Mouse (Mus musculus) embryonic facial prominence, embryonic 14.5 days (tissue): ENCODE data around the gene Cyp2b10. TPM values are rescaled to one million over a fixed set of nuclear protein-coding genes. Genes with fewer than 3 reads are reported as not detected.
"Not testable (repeated sequence)": the region's sequence is repeated elsewhere in the genome, so short reads cannot be mapped to it uniquely, and the experiment has no call there.

Source experiments
- ATAC-seq: fragments of 200-750 bp; cut with Nextera tagmentation; 2 replicates; pipeline ENCODE4 v1.8.0; 2017; ENCODE audit warnings: low read depth, moderate number of reproducible peaks, moderate TSS enrichment
- DNase-seq: peaks from one replicate; pipeline ENCODE4 v3.0.0-alpha.2; 2015; ENCODE audit warnings: low spot score
- H3K27ac ChIP-seq: fragments of 300-500 bp; sonication (generic); replicated peaks from 2 replicates; pipeline ENCODE4 v1.5.1; 2014; ENCODE audit warnings: low read depth, mild to moderate bottlenecking, low read length, moderate library complexity
- H3K27me3 ChIP-seq: fragments of 300-500 bp; sonication (generic); replicated peaks from 2 replicates; pipeline ENCODE4 v1.6.1; 2014; ENCODE audit warnings: low read length; ENCODE audit not compliant: control insufficient read depth, insufficient read depth
- H3K36me3 ChIP-seq: fragments of 300-500 bp; sonication (generic); 2 replicates; pipeline ENCODE4 v1.6.1; 2014; ENCODE audit warnings: low read length, mixed read lengths; ENCODE audit not compliant: control insufficient read depth, insufficient read depth
- H3K4me1 ChIP-seq: fragments of 300-500 bp; sonication (generic); 2 replicates; pipeline ENCODE4 v1.6.1; 2014; ENCODE audit warnings: antibody characterized with exemption, low read length; ENCODE audit not compliant: control insufficient read depth, insufficient read depth
- H3K4me2 ChIP-seq: fragments of 300-500 bp; sonication (generic); 2 replicates; pipeline ENCODE4 v1.6.1; 2014; ENCODE audit warnings: low read depth, mild to moderate bottlenecking, low read length, moderate library complexity, mixed read lengths
- H3K4me3 ChIP-seq: fragments of 300-500 bp; sonication (generic); 2 replicates; pipeline ENCODE4 v1.5.1; 2014; ENCODE audit warnings: low read depth, mild to moderate bottlenecking, low read length
- H3K9ac ChIP-seq: fragments of 300-500 bp; sonication (generic); 2 replicates; pipeline ENCODE4 v1.6.1; 2014; ENCODE audit warnings: low read depth, mild to moderate bottlenecking, low read length, moderate library complexity, mixed read lengths
- H3K9me3 ChIP-seq: fragments of 300-500 bp; sonication (generic); 2 replicates; pipeline ENCODE4 v1.6.1; 2016; ENCODE audit warnings: low read length; ENCODE audit not compliant: control insufficient read depth
- WGBS: fragments of 180-500 bp; shearing (Covaris S2); extraction: QIAGEN DNeasy Blood & Tissue Kit; methylation state at CpG from one replicate; pipeline ENCODE4 v1.1.7; 2014; 5-methylcytosine and 5-hydroxymethylcytosine counted together
- polyA plus RNA-seq: library from polyadenylated mRNA; unstranded; fragments of >200 nt; fragmentation: Nextera tagmentation; extraction: Ambion mirVana; gene quantifications from 2 replicates; pipeline ENCODE4 v1.2.1, GENCODE M21; 2014

Gene Cyp2b10
- polyA plus RNA-seq, 1 experiment from 2014 or later, result not detected

DNA sequence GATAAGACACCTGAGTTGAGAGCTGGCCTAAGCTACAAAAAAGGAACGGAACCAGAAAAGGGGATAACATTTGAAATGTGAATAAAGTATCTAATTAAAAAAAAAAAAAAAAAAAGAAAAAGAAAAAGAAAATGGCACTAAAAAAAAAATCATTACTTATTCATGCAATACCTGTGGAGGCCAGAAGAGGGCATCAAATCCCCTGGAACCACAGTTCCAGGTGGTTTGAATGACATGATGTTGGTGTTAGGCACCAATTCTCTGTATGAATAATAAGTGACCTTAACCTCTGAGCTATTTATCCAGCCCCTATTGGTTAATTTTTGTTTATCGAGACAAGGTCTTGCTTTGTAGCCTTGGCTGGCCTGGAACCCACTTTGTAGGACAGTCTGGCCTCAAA is 27.6 kb upstream of the Cyp2b10 start:
- no peak overlapping the region for H3K4me2 ChIP-seq
- ATAC-seq (no peak), DNase-seq (no peak)
- H3K36me3 ChIP-seq, result no peaks in the 10 kb centered on the region
- no peaks in the 10 kb centered on the region for H3K27me3 ChIP-seq
- H3K9me3 ChIP-seq, result 0 out of 2 replicates have a peak, but pooled peaks cover 5% of the 10 kb centered on the region
- H3K4me1 ChIP-seq, result no peaks in the 10 kb centered on the region
- H3K4me3 ChIP-seq, result no peak overlapping the region
- no peak overlapping the region for H3K9ac ChIP-seq
- no peak overlapping the region for H3K27ac ChIP-seq
- 83% methylated on average over 2 of the region's 2 CpGs for WGBS

GRCm38 (mm10) chr7:25872624-25873023 is 24.8 kb upstream of the Cyp2b10 start:
- H3K27me3 ChIP-seq, result no peaks in the 10 kb centered on the region
- H3K4me3 ChIP-seq, result no peak overlapping the region
- no peak overlapping the region for H3K9ac ChIP-seq
- no peaks in the 10 kb centered on the region for H3K4me1 ChIP-seq
- H3K36me3 ChIP-seq, result no peaks in the 10 kb centered on the region
- H3K9me3 ChIP-seq, result 0 out of 2 replicates have a peak, but pooled peaks cover 5% of the 10 kb centered on the region
- no peak for DNase-seq
- H3K27ac ChIP-seq, result no peak overlapping the region
- no peak overlapping the region for H3K4me2 ChIP-seq
- ATAC-seq, result no peak

DNA sequence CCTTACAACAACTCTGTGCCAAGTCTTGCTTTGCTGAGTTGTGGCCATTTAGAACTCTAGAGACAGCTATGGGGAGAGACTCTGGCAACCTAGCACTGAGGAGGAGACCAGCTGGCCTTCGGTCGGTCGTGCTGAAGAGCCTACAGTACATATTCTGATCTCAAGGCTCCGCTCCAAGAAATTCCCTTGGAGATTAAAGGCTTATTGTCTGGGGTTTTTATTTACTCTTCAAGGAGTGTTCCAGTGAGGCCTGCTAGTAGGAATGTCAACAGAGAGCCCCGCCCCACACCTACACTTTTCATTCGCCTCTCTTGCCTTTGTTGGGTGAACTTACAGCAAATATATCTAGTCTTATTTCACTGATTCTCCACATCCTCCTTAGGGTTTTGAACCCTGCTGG is 18.7 kb upstream of the Cyp2b10 start:
- Histone ChIP-seq H3K27me3 (no peaks in the 10 kb centered on the region), H3K4me1 (no peaks in the 10 kb centered on the region), H3K9ac (no peak overlapping the region), H3K27ac (no peak overlapping the region), H3K9me3 (no peaks in the 10 kb centered on the region), H3K4me3 (no peak overlapping the region), H3K4me2 (no peak overlapping the region), H3K36me3 (no peaks in the 10 kb centered on the region)
- peak; percentile 59 for DNase-seq
- 43% methylated on average over 6 of the region's 6 CpGs for WGBS
- 0 out of 2 replicates have a peak, but pooled peaks have one; percentile 30 for ATAC-seq

GRCm38 (mm10) chr7:25880721-25881120 is 16.7 kb upstream of the Cyp2b10 start:
- H3K27ac ChIP-seq, H3K4me1 ChIP-seq, H3K4me2 ChIP-seq, H3K4me3 ChIP-seq, H3K9ac ChIP-seq, H3K9me3 ChIP-seq, DNase-seq, H3K27me3 ChIP-seq, H3K36me3 ChIP-seq, ATAC-seq: not testable (repeated sequence)
- WGBS, result 11% methylated on average over 7 of the region's 7 CpGs

DNA sequence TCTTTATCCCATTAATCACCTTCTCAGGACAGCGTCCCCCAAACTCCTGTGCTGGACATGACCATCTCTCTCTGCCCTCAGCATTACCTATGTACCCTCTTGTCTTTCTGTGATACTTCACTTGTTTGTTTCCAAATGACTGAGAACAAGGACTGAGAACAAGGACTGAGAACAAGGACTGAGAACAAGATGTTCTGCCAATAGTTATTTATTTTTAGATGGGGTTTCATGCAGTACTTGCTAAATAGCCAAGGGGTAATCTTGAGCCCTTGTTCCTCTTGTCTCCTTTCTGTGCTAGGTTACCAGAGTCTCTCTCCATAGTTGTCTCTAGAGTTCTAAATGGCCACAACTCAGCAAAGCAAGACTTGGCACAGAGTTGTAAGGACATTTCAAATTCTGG is 13.1 kb upstream of the Cyp2b10 start:
- ATAC-seq, result no peak
- Histone ChIP-seq H3K27ac (no peak overlapping the region), H3K4me2 (no peak overlapping the region), H3K36me3 (no peaks in the 10 kb centered on the region), H3K9ac (no peak overlapping the region), H3K4me3 (no peak overlapping the region), H3K9me3 (no peaks in the 10 kb centered on the region), H3K27me3 (no peaks in the 10 kb centered on the region), H3K4me1 (no peaks in the 10 kb centered on the region)
- DNase-seq, result no peak
- 80% methylated on average over 1 of the region's 1 CpGs for WGBS

GRCm38 (mm10) chr7:25887758-25888157 is 9.7 kb upstream of the Cyp2b10 start:
- no peaks in the 10 kb centered on the region for H3K27me3 ChIP-seq
- H3K4me2 ChIP-seq, result no peak overlapping the region
- no peak for ATAC-seq
- no peak for DNase-seq
- no peaks in the 10 kb centered on the region for H3K9me3 ChIP-seq
- WGBS, result 83% methylated on average over 3 of the region's 3 CpGs
- no peak overlapping the region for H3K9ac ChIP-seq
- no peak overlapping the region for H3K4me3 ChIP-seq
- H3K27ac ChIP-seq, result no peak overlapping the region
- H3K36me3 ChIP-seq, result no peaks in the 10 kb centered on the region
- no peaks in the 10 kb centered on the region for H3K4me1 ChIP-seq

DNA sequence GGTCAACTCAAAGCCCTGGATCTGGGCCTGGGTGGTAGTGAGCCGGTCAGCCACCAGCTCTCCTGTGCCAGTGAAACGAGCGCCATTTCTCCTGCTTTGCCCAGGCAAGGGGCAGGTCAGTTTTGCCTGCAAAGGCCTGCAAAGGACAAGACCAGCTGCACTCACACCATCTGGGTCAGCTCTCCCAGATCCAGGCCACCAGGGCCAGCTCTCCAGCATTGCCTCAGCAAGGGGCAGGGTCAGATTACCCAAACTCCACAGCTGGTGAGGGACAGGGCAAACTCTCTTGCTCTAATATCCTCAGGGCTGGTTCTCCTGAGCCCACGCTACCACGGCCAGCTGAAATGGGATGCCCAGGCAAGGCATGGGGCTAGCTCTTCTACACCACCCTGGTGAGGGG is 4.3 kb upstream of the Cyp2b10 start:
- no peak overlapping the region for H3K4me3 ChIP-seq
- no peak overlapping the region for H3K9ac ChIP-seq
- ATAC-seq (no peak), DNase-seq (no peak)
- H3K4me2 ChIP-seq, result no peak overlapping the region
- H3K9me3 ChIP-seq, result no peaks in the 10 kb centered on the region
- H3K27me3 ChIP-seq, result no peaks in the 10 kb centered on the region
- no peaks in the 10 kb centered on the region for H3K4me1 ChIP-seq
- WGBS, result 69% methylated on average over 5 of the region's 5 CpGs
- H3K27ac ChIP-seq, result no peak overlapping the region
- no peaks in the 10 kb centered on the region for H3K36me3 ChIP-seq

DNA sequence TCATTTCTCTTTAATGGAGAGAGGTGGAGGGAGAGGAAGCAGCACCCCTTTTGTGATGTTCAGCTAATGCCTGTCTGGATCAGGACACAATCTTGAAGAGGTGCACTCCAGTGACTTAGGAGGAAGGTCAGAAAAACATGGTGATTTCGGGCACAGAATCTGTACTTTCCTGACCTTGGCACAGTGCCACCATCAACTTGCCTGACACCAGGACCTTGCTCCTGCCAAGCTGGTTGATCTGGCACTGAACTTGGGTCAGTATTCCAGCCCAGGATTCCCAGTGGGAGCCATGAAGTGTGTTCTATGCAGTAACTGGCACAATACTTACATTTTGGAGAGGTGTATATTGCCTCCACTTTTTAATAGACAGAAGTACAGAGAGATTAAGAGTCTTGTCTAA is 2.3 kb upstream of the Cyp2b10 start:
- H3K27ac ChIP-seq, result no peak overlapping the region
- no peak overlapping the region for H3K4me2 ChIP-seq
- DNase-seq (no peak), ATAC-seq (no peak)
- WGBS, result 60% methylated on average over 1 of the region's 1 CpGs
- no peak overlapping the region for H3K4me3 ChIP-seq
- H3K27me3 ChIP-seq, result no peaks in the 10 kb centered on the region
- H3K9ac ChIP-seq, result no peak overlapping the region
- no peaks in the 10 kb centered on the region for H3K4me1 ChIP-seq
- no peaks in the 10 kb centered on the region for H3K9me3 ChIP-seq
- no peaks in the 10 kb centered on the region for H3K36me3 ChIP-seq

DNA sequence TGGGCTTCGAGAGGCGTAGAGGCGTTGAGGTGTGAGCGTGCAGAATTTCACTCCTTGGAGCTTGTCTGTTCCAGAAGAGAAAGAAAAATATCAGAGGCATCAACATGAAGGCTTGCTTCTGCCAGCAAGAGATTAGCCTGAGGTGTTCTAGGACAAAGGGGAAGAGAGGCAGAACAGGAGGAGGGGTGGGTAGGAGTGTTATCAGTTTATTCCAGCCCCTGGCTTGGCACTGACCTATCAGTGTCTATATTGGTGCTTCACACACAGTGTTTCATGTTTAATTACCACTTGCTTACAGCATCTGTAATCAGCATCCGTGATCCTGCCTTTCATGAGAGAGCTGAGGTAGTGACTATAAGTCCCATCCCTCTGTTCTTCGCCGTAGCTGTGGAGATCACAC is 644 bp downstream of the Cyp2b10 start:
- H3K9me3 ChIP-seq, result no peaks in the 10 kb centered on the region
- no peaks in the 10 kb centered on the region for H3K4me1 ChIP-seq
- 85% methylated on average over 7 of the region's 7 CpGs for WGBS
- ATAC-seq (no peak), DNase-seq (no peak)
- H3K27me3 ChIP-seq, result no peaks in the 10 kb centered on the region
- no peak overlapping the region for H3K27ac ChIP-seq
- H3K9ac ChIP-seq, result no peak overlapping the region
- no peaks in the 10 kb centered on the region for H3K36me3 ChIP-seq
- no peak overlapping the region for H3K4me2 ChIP-seq
- no peak overlapping the region for H3K4me3 ChIP-seq
